Mouse (Mus musculus) embryonic facial prominence, embryonic 10.5 days (tissue): ENCODE results near the gene Ephx1. TPM values are rescaled to one million over a fixed set of nuclear protein-coding genes. Genes with fewer than 3 reads are reported as not detected.

ENCODE experiments used
- DNase-seq: peaks from one replicate; pipeline ENCODE4 v3.0.0-alpha.2; 2017; ENCODE audit warnings: low spot score
- H3K27ac ChIP-seq: fragments of 300-500 bp; sonication (generic); replicated peaks from 2 replicates; pipeline ENCODE4 v1.5.1; 2016; ENCODE audit warnings: mild to moderate bottlenecking
- H3K27me3 ChIP-seq: fragments of 300-500 bp; sonication (generic); replicated peaks from 2 replicates; pipeline ENCODE4 v1.6.1; 2016; ENCODE audit warnings: low read depth, mild to moderate bottlenecking; ENCODE audit not compliant: poor library complexity, severe bottlenecking
- H3K36me3 ChIP-seq: fragments of 300-500 bp; sonication (generic); replicated peaks from 2 replicates; pipeline ENCODE4 v1.6.1; 2016; ENCODE audit warnings: mild to moderate bottlenecking, moderate library complexity
- H3K4me1 ChIP-seq: fragments of 300-500 bp; sonication (generic); 2 replicates; pipeline ENCODE4 v1.6.1; 2016
- H3K4me3 ChIP-seq: fragments of 300-500 bp; sonication (generic); 2 replicates; pipeline ENCODE4 v1.5.1; 2016; ENCODE audit warnings: mild to moderate bottlenecking, moderate library complexity
- H3K9me3 ChIP-seq: fragments of 300-500 bp; sonication (generic); 2 replicates; pipeline ENCODE4 v1.6.1; 2016; ENCODE audit warnings: mild to moderate bottlenecking
- WGBS: fragments of 180-500 bp; shearing (Covaris S2); methylation state at CpG from one replicate; pipeline ENCODE4 v1.1.7; 2016; 5-methylcytosine and 5-hydroxymethylcytosine counted together
- polyA plus RNA-seq: library from polyadenylated mRNA; unstranded; fragments of >200 nt; fragmentation: Nextera tagmentation; extraction: Ambion mirVana; gene quantifications from 2 replicates; pipeline ENCODE4 v1.2.1, GENCODE M21; 2016

Ephx1 gene
- 0.41 and 0.46 TPM in 2 replicates for polyA plus RNA-seq

- Histone ChIP-seq H3K27ac (no peak within 1 kb of the TSS), H3K27me3 (peaks cover 20% of the 10 kb centered on the region), H3K36me3 (no peaks in the 10 kb centered on the region), H3K4me1 (peaks cover 17% of the 10 kb centered on the region), H3K9me3 (no peaks in the 10 kb centered on the region), H3K4me3 (no peak within 1 kb of the TSS)
- WGBS = 61% methylated on average over 5 of the region's 5 CpGs
- no peak for DNase-seq
Observed at GRCm38 (mm10) chr1:181020756-181021487, at the start of gene Ephx1. TSS of gene Ephx1 (minus strand) at chr1:181020904.

- H3K4me3 ChIP-seq = no peak overlapping the region
- WGBS = 70% methylated on average over 11 of the region's 11 CpGs
- no peak for DNase-seq
- H3K36me3 ChIP-seq = no peaks in the 10 kb centered on the region
- no peaks in the 10 kb centered on the region for H3K27me3 ChIP-seq
- H3K4me1 ChIP-seq = no peaks in the 10 kb centered on the region
- no peaks in the 10 kb centered on the region for H3K9me3 ChIP-seq
- H3K27ac ChIP-seq = no peak overlapping the region
Observed at GRCm38 (mm10) chr1:181069671-181070070, 49.0 kb upstream of the Ephx1 start.

GRCm38 (mm10) chr1:181068344-181068743 lies 47.6 kb upstream of the Ephx1 start:
- Histone ChIP-seq H3K9me3 (no peaks in the 10 kb centered on the region), H3K4me1 (no peaks in the 10 kb centered on the region), H3K27me3 (no peaks in the 10 kb centered on the region), H3K4me3 (no peak overlapping the region), H3K27ac (no peak overlapping the region), H3K36me3 (no peaks in the 10 kb centered on the region)
- 81% methylated on average over 1 of the region's 1 CpGs for WGBS
- no peak for DNase-seq

- Histone ChIP-seq H3K36me3 (no peaks in the 10 kb centered on the region), H3K27ac (no peak overlapping the region), H3K4me1 (peaks cover 7% of the 10 kb centered on the region; the same call in 1 of the 2 replicates), H3K9me3 (no peaks in the 10 kb centered on the region), H3K4me3 (no peak overlapping the region), H3K27me3 (no peaks in the 10 kb centered on the region)
- DNase-seq = no peak
- WGBS = 83% methylated on average over 6 of the region's 6 CpGs
Observed at GRCm38 (mm10) chr1:181064648-181065047, 43.9 kb upstream of the Ephx1 start.

- no peak for DNase-seq
- no peaks in the 10 kb centered on the region for H3K27me3 ChIP-seq
- peaks cover 7% of the 10 kb centered on the region; the same call in 1 of the 2 replicates for H3K4me1 ChIP-seq
- no peak overlapping the region for H3K27ac ChIP-seq
- no peak overlapping the region for H3K4me3 ChIP-seq
- no peaks in the 10 kb centered on the region for H3K36me3 ChIP-seq
- WGBS = 73% methylated on average over 2 of the region's 2 CpGs
- H3K9me3 ChIP-seq = no peaks in the 10 kb centered on the region
Observed at GRCm38 (mm10) chr1:181063991-181064390, 43.3 kb upstream of the Ephx1 start.

- Histone ChIP-seq H3K4me3 (no peak overlapping the region), H3K4me1 (peaks cover 7% of the 10 kb centered on the region; the same call in 1 of the 2 replicates), H3K27me3 (no peaks in the 10 kb centered on the region), H3K9me3 (no peaks in the 10 kb centered on the region; the same call in 1 of the 2 replicates), H3K36me3 (no peaks in the 10 kb centered on the region), H3K27ac (no peak overlapping the region)
- WGBS = 59% methylated on average over 3 of the region's 3 CpGs
- DNase-seq = peak; percentile 47
Observed at GRCm38 (mm10) chr1:181061784-181062485, 41.2 kb upstream of the Ephx1 start.

GRCm38 (mm10) chr1:181052898-181053297 lies 32.2 kb upstream of the Ephx1 start:
- DNase-seq = no peak
- H3K27me3 ChIP-seq = no peaks in the 10 kb centered on the region
- no peaks in the 10 kb centered on the region; the same call in 1 of the 2 replicates for H3K9me3 ChIP-seq
- 86% methylated on average over 4 of the region's 4 CpGs for WGBS
- H3K4me1 ChIP-seq = no peaks in the 10 kb centered on the region
- H3K4me3 ChIP-seq = no peak overlapping the region
- no peak overlapping the region for H3K27ac ChIP-seq
- no peaks in the 10 kb centered on the region for H3K36me3 ChIP-seq

GRCm38 (mm10) chr1:181050937-181051336 lies 30.2 kb upstream of the Ephx1 start, which contains the start of gene 9130409I23Rik:
TSS of gene 9130409I23Rik (plus strand) at chr1:181051237.
- WGBS = 82% methylated on average over 6 of the region's 6 CpGs
- Histone ChIP-seq H3K4me3 (no peak within 1 kb of the TSS), H3K27me3 (no peaks in the 10 kb centered on the region), H3K4me1 (no peaks in the 10 kb centered on the region), H3K27ac (no peak within 1 kb of the TSS), H3K36me3 (no peaks in the 10 kb centered on the region), H3K9me3 (no peaks in the 10 kb centered on the region)
- no peak for DNase-seq

GRCm38 (mm10) chr1:181049328-181049842 lies 28.7 kb upstream of the Ephx1 start:
- Histone ChIP-seq H3K36me3 (no peaks in the 10 kb centered on the region), H3K27ac (no peak overlapping the region), H3K9me3 (no peaks in the 10 kb centered on the region), H3K4me3 (no peak overlapping the region), H3K27me3 (no peaks in the 10 kb centered on the region), H3K4me1 (no peaks in the 10 kb centered on the region)
- DNase-seq = no peak

- H3K27ac ChIP-seq = no peak overlapping the region
- H3K9me3 ChIP-seq = no peaks in the 10 kb centered on the region
- H3K36me3 ChIP-seq = no peaks in the 10 kb centered on the region
- DNase-seq = no peak
- H3K4me1 ChIP-seq = no peaks in the 10 kb centered on the region
- WGBS = 67% methylated on average over 1 of the region's 1 CpGs
- H3K4me3 ChIP-seq = no peak overlapping the region
- no peaks in the 10 kb centered on the region for H3K27me3 ChIP-seq
Observed at GRCm38 (mm10) chr1:181047520-181047919, 26.8 kb upstream of the Ephx1 start.

- H3K27ac ChIP-seq = no peak overlapping the region
- no peaks in the 10 kb centered on the region for H3K4me1 ChIP-seq
- H3K4me3 ChIP-seq = no peak overlapping the region
- no peaks in the 10 kb centered on the region; the same call in 1 of the 2 replicates for H3K27me3 ChIP-seq
- H3K36me3 ChIP-seq = no peaks in the 10 kb centered on the region
- WGBS = 10% methylated on average over 4 of the region's 4 CpGs
- peak; percentile 23 for DNase-seq
- H3K9me3 ChIP-seq = no peaks in the 10 kb centered on the region
Observed at GRCm38 (mm10) chr1:181039652-181040051, 18.9 kb upstream of the Ephx1 start.

- Histone ChIP-seq H3K4me1 (no peaks in the 10 kb centered on the region), H3K36me3 (no peaks in the 10 kb centered on the region), H3K9me3 (no peaks in the 10 kb centered on the region), H3K27me3 (no peaks in the 10 kb centered on the region; the same call in 1 of the 2 replicates), H3K27ac (no peak overlapping the region), H3K4me3 (no peak overlapping the region)
- 80% methylated on average over 4 of the region's 4 CpGs for WGBS
- DNase-seq = no peak
Observed at GRCm38 (mm10) chr1:181037623-181038022, 16.9 kb upstream of the Ephx1 start.
